Mouse (Mus musculus): ENCODE measurements around the gene Izumo2.

- TF ChIP-seq POLR2A (IDR thresholded peaks at IDR 0.05; ENCODE audit: low read depth, low read length) (no peak), CTCF (conservative IDR thresholded peaks at IDR 0.05; ENCODE audit: insufficient read depth, insufficient read length, low read depth, low read length) (no peak)
Observed at GRCm38 (mm10) chr7:44708574-44708973, at the start of gene Izumo2.
